Mouse (Mus musculus) stomach, embryonic 15.5 days (tissue): Measurements from ENCODE around the gene Nom1. TPM values are rescaled to one million over a fixed set of nuclear protein-coding genes. Genes with fewer than 3 reads are reported as not detected.

Experiments used
- ATAC-seq: fragments of 200-750 bp; cut with Nextera tagmentation; 2 replicates; pipeline ENCODE4 v1.8.0; 2017; ENCODE audit warnings: low read depth, moderate number of reproducible peaks, moderate TSS enrichment; ENCODE audit not compliant: insufficient read depth, low FRiP score
- H3K27ac ChIP-seq: fragments of 300-500 bp; sonication (generic); 2 replicates; pipeline ENCODE4 v1.5.1; 2015; ENCODE audit warnings: mild to moderate bottlenecking, inconsistent platforms
- H3K27me3 ChIP-seq: fragments of 300-500 bp; sonication (generic); replicated peaks from 2 replicates; pipeline ENCODE4 v1.6.1; 2015; ENCODE audit warnings: inconsistent platforms
- H3K36me3 ChIP-seq: fragments of 300-500 bp; sonication (generic); 2 replicates; pipeline ENCODE4 v1.6.1; 2015; ENCODE audit warnings: inconsistent platforms
- H3K4me1 ChIP-seq: fragments of 300-500 bp; sonication (generic); 2 replicates; pipeline ENCODE4 v1.6.1; 2015; ENCODE audit warnings: inconsistent platforms
- H3K4me2 ChIP-seq: fragments of 300-500 bp; sonication (generic); 2 replicates; pipeline ENCODE4 v1.6.1; 2015; ENCODE audit warnings: mild to moderate bottlenecking, inconsistent platforms
- H3K4me3 ChIP-seq: fragments of 300-500 bp; sonication (generic); replicated peaks from 2 replicates; pipeline ENCODE4 v1.5.1; 2015; ENCODE audit warnings: inconsistent platforms
- H3K9ac ChIP-seq: fragments of 300-500 bp; sonication (generic); 2 replicates; pipeline ENCODE4 v1.6.1; 2015; ENCODE audit warnings: inconsistent platforms
- H3K9me3 ChIP-seq: fragments of 300-500 bp; sonication (generic); 2 replicates; pipeline ENCODE4 v1.6.1; 2016; ENCODE audit warnings: inconsistent platforms
- WGBS: fragments of 180-500 bp; shearing (Covaris S2); methylation state at CpG from one replicate; pipeline ENCODE4 v1.1.7; 2015; 5-methylcytosine and 5-hydroxymethylcytosine counted together
- polyA plus RNA-seq: library from polyadenylated mRNA; unstranded; fragments of >200 nt; fragmentation: Nextera tagmentation; extraction: Ambion mirVana; gene quantifications from 2 replicates; pipeline ENCODE4 v1.2.1, GENCODE M21; 2015

The Nom1 gene
- polyA plus RNA-seq, 1 experiment from 2014 or later, result 22.8 TPM

DNA sequence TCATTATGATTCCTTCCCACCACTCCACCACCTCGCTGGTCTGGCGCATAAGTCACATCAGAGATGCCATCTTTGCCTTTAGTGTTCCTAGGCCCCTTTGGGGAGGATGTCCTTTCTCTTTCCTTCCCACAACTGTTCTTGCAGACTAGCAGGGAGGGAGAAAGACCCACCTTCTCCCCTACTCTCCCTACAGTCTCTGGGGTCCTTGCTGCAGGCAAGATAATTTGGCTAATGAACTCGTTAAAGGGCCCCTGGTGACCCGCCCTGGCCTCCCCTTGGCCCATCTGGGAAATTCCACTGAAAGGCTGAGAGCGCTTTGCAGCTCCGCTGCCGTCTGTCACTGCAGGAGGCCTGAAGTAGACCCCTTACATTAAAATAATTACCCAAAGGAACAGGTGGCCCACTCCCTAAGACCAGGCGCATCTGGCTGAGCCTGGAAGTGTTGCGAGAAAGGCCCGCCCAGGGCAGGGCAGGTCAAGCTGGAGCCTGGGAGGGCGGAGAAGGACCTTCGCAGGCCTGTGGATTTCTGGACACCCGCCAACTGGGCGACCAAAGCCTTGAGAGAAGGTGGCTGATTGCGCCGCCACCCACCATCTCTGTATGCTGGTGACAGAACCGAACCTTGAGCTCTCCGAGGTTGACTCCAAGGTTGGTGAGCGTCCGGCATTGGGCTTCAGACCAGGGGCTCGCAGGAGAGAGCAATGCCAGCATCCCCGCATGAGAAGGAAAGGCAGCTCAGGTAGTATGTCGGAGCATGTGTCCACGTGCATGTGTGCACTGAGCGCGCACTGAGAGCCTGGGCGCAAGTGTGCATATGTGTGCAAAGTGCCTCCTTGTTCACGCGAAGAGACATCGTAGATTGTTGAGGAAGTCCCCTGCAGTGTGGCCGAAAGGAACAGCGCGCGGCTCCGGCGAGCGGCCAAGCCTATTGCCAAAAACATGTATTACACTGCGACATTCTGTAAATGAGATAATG is 50.8 kb downstream of the Nom1 start:
- Histone ChIP-seq H3K27me3 (peaks cover 76% of the 10 kb centered on the region), H3K4me2 (peak overlapping the region; percentile 46), H3K9me3 (no peaks in the 10 kb centered on the region), H3K36me3 (no peaks in the 10 kb centered on the region), H3K4me3 (peak overlapping the region; percentile 13; the same call in 1 of the 2 replicates), H3K9ac (no peak overlapping the region), H3K4me1 (peaks cover 5% of the 10 kb centered on the region; the same call in 1 of the 2 replicates), H3K27ac (no peak overlapping the region)
- ATAC-seq, result peak; percentile 50; the same call in 1 of the 2 replicates
- 5% methylated on average over 38 of the region's 38 CpGs for WGBS

DNA sequence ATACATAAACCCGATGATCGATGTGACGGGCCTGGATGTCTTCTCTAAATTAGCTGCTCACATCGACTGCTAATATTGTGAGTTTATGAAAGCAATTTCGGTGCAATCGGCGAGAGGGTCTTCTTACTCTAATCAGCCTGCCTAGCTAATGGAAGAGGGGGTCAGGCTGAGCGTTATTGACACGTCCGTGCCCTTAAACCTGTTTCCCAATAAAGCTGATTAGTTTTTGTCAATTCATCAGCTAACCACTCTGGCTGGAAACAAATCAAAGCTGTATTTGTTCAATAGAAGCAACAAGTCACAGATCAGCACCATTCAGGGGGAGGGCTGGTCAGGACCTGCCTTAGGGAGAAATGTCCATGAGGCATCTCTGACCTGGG is 51.5 kb downstream of the Nom1 start:
- Histone ChIP-seq H3K27ac (no peak overlapping the region), H3K36me3 (no peaks in the 10 kb centered on the region), H3K9me3 (no peaks in the 10 kb centered on the region), H3K4me2 (peak overlapping the region; percentile 46; the same call in 1 of the 2 replicates), H3K9ac (no peak overlapping the region), H3K4me1 (peaks cover 5% of the 10 kb centered on the region; the same call in 1 of the 2 replicates), H3K27me3 (peaks cover 70% of the 10 kb centered on the region), H3K4me3 (peak overlapping the region; percentile 13; the same call in 1 of the 2 replicates)
- ATAC-seq, result no peak
- 7% methylated on average over 10 of the region's 10 CpGs for WGBS

- no peak overlapping the region for H3K4me2 ChIP-seq
- H3K27ac ChIP-seq, result no peak overlapping the region
- H3K4me3 ChIP-seq, result no peak overlapping the region
- no peaks in the 10 kb centered on the region for H3K9me3 ChIP-seq
- no peak for ATAC-seq
- H3K9ac ChIP-seq, result no peak overlapping the region
- H3K4me1 ChIP-seq, result peaks cover 5% of the 10 kb centered on the region; the same call in 1 of the 2 replicates
- H3K36me3 ChIP-seq, result no peaks in the 10 kb centered on the region
- 30% methylated on average over 13 of the region's 13 CpGs for WGBS
- peaks cover 62% of the 10 kb centered on the region for H3K27me3 ChIP-seq
Measured at GRCm38 (mm10) chr5:29487321-29487720, 52.9 kb downstream of the Nom1 start.

DNA sequence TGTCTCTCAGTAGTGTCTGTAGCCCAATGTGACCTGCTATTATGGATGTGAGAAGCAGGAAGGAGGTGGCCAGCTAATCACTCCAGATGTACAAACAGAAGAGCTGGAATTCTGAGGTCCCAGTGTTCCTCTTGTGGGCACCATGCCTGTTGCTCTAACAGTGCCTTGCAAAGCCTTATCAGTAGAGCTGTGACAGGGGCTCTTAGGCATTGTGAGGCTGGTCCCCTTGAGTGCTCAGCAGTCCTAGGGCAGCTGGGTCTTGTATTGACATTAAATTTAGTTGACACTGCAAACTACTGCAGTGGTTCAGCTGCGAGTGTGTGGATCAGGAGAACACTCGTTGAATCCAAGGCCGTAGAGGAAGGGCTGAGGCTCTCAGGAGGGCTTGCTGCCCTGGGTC is 72.5 kb downstream of the Nom1 start:
- Histone ChIP-seq H3K4me2 (no peak overlapping the region), H3K9me3 (no peaks in the 10 kb centered on the region), H3K9ac (no peak overlapping the region), H3K36me3 (no peaks in the 10 kb centered on the region), H3K4me1 (no peaks in the 10 kb centered on the region), H3K27ac (no peak overlapping the region), H3K4me3 (no peak overlapping the region), H3K27me3 (no peaks in the 10 kb centered on the region)
- ATAC-seq, result peak; percentile 60
- WGBS, result 37% methylated on average over 3 of the region's 3 CpGs

Other genes starting within 250 kb of the Nom1 start
- gene Rnf32, start 238.7 kb upstream of the Nom1 start, polyA plus RNA-seq, result 7.8 and 8.2 TPM in 2 replicates
- 10.9 and 11.4 TPM in 2 replicates for gene Lmbr1, start 56.3 kb upstream of the Nom1 start, polyA plus RNA-seq
- 2.2 and 3.1 TPM in 2 replicates for gene Mnx1, start 43.8 kb downstream of the Nom1 start, polyA plus RNA-seq
- 27.8 and 29.7 TPM in 2 replicates for gene Ube3c, start 134.6 kb downstream of the Nom1 start, polyA plus RNA-seq